Mouse (Mus musculus) heart, embryonic 10.5 days (tissue): ENCODE data around the gene Thbd. TPM values are rescaled to one million over a fixed set of nuclear protein-coding genes. Genes with fewer than 3 reads are reported as not detected.

Experiments used
- DNase-seq: peaks from one replicate; pipeline ENCODE4 v3.0.0-alpha.2; 2017; ENCODE audit warnings: low spot score
- H3K27ac ChIP-seq: fragments of 300-500 bp; sonication (generic); 2 replicates; pipeline ENCODE4 v1.5.1; 2016; ENCODE audit warnings: mild to moderate bottlenecking
- H3K27me3 ChIP-seq: fragments of 300-500 bp; sonication (generic); 2 replicates; pipeline ENCODE4 v1.6.1; 2016; ENCODE audit warnings: mild to moderate bottlenecking; ENCODE audit not compliant: poor library complexity, insufficient read depth, severe bottlenecking
- H3K36me3 ChIP-seq: fragments of 300-500 bp; sonication (generic); 2 replicates; pipeline ENCODE4 v1.6.1; 2016; ENCODE audit warnings: mild to moderate bottlenecking, moderate library complexity
- H3K4me1 ChIP-seq: fragments of 300-500 bp; sonication (generic); 2 replicates; pipeline ENCODE4 v1.6.1; 2016; ENCODE audit warnings: mild to moderate bottlenecking
- H3K4me3 ChIP-seq: fragments of 300-500 bp; sonication (generic); 2 replicates; pipeline ENCODE4 v1.5.1; 2016; ENCODE audit warnings: mild to moderate bottlenecking, moderate library complexity
- H3K9me3 ChIP-seq: fragments of 300-500 bp; sonication (generic); 2 replicates; pipeline ENCODE4 v1.6.1; 2016; ENCODE audit warnings: mild to moderate bottlenecking, moderate library complexity
- WGBS: fragments of 180-500 bp; shearing (Covaris S2); methylation state at CpG from one replicate; pipeline ENCODE4 v1.1.7; 2016; 5-methylcytosine and 5-hydroxymethylcytosine counted together
- polyA plus RNA-seq: library from polyadenylated mRNA; unstranded; fragments of >200 nt; fragmentation: Nextera tagmentation; extraction: Ambion mirVana; gene quantifications from 2 replicates; pipeline ENCODE4 v1.2.1, GENCODE M21; 2016

Thbd gene
- polyA plus RNA-seq, 1 experiment from 2014 or later = 14.6 TPM

- H3K27ac ChIP-seq = peak within 1 kb of the TSS; percentile 69
- no peaks in the 10 kb centered on the region for H3K36me3 ChIP-seq
- peak; percentile 82 for DNase-seq
- 5% methylated on average over 83 of the region's 83 CpGs for WGBS
- peaks cover 31% of the 10 kb centered on the region for H3K4me1 ChIP-seq
- H3K4me3 ChIP-seq = peak within 1 kb of the TSS; percentile 66
- no peaks in the 10 kb centered on the region for H3K9me3 ChIP-seq
- H3K27me3 ChIP-seq = peaks cover 70% of the 10 kb centered on the region
Measured at GRCm38 (mm10) chr2:148395131-148396051, 12.6 kb downstream of the Thbd start, which contains the start of gene Sstr4. Gene Sstr4 (plus strand): TSS chr2:148395344.

- H3K27ac ChIP-seq = no peak overlapping the region
- DNase-seq = peak; percentile 19
- no peak overlapping the region for H3K4me3 ChIP-seq
- no peaks in the 10 kb centered on the region for H3K9me3 ChIP-seq
- peaks cover 66% of the 10 kb centered on the region for H3K27me3 ChIP-seq
- H3K36me3 ChIP-seq = no peaks in the 10 kb centered on the region
- H3K4me1 ChIP-seq = peaks cover 31% of the 10 kb centered on the region
Measured at GRCm38 (mm10) chr2:148393846-148394245, 14.1 kb downstream of the Thbd start.

- WGBS = 50% methylated on average over 1 of the region's 1 CpGs
- Histone ChIP-seq H3K36me3 (no peaks in the 10 kb centered on the region), H3K9me3 (no peaks in the 10 kb centered on the region), H3K4me3 (no peak overlapping the region), H3K27ac (no peak overlapping the region), H3K4me1 (peaks cover 31% of the 10 kb centered on the region), H3K27me3 (peaks cover 67% of the 10 kb centered on the region)
- peak; percentile 48 for DNase-seq
Measured at GRCm38 (mm10) chr2:148393149-148393548, 14.8 kb downstream of the Thbd start.

GRCm38 (mm10) chr2:148387652-148388581 lies 20.1 kb downstream of the Thbd start:
- peaks cover 43% of the 10 kb centered on the region for H3K27me3 ChIP-seq
- WGBS = 67% methylated on average over 6 of the region's 6 CpGs
- no peak for DNase-seq
- no peak overlapping the region for H3K4me3 ChIP-seq
- no peaks in the 10 kb centered on the region for H3K36me3 ChIP-seq
- H3K9me3 ChIP-seq = no peaks in the 10 kb centered on the region
- H3K4me1 ChIP-seq = no peaks in the 10 kb centered on the region
- no peak overlapping the region for H3K27ac ChIP-seq

- H3K27ac ChIP-seq = no peak overlapping the region
- H3K4me3 ChIP-seq = no peak overlapping the region
- 86% methylated on average over 2 of the region's 2 CpGs for WGBS
- H3K9me3 ChIP-seq = no peaks in the 10 kb centered on the region
- no peaks in the 10 kb centered on the region for H3K36me3 ChIP-seq
- H3K27me3 ChIP-seq = peaks cover 34% of the 10 kb centered on the region
- no peaks in the 10 kb centered on the region for H3K4me1 ChIP-seq
- DNase-seq = no peak
Measured at GRCm38 (mm10) chr2:148386927-148387326, 21.1 kb downstream of the Thbd start.

GRCm38 (mm10) chr2:148386476-148386875 lies 21.5 kb downstream of the Thbd start:
- 83% methylated on average over 3 of the region's 3 CpGs for WGBS
- Histone ChIP-seq H3K27ac (no peak overlapping the region), H3K4me3 (no peak overlapping the region), H3K27me3 (peaks cover 36% of the 10 kb centered on the region), H3K4me1 (no peaks in the 10 kb centered on the region), H3K9me3 (no peaks in the 10 kb centered on the region), H3K36me3 (no peaks in the 10 kb centered on the region)
- DNase-seq = no peak

- Histone ChIP-seq H3K4me1 (no peaks in the 10 kb centered on the region), H3K27me3 (peaks cover 54% of the 10 kb centered on the region), H3K27ac (no peak overlapping the region), H3K36me3 (no peaks in the 10 kb centered on the region), H3K9me3 (no peaks in the 10 kb centered on the region), H3K4me3 (no peak overlapping the region)
- WGBS = 89% methylated on average over 2 of the region's 2 CpGs
- no peak for DNase-seq
Measured at GRCm38 (mm10) chr2:148381076-148381475, 26.9 kb downstream of the Thbd start.

- Histone ChIP-seq H3K4me1 (0 out of 2 replicates have a peak, but pooled peaks cover 4% of the 10 kb centered on the region), H3K27me3 (peaks cover 54% of the 10 kb centered on the region), H3K27ac (no peak overlapping the region), H3K4me3 (no peak overlapping the region), H3K36me3 (no peaks in the 10 kb centered on the region), H3K9me3 (no peaks in the 10 kb centered on the region)
- DNase-seq = no peak
- 81% methylated on average over 1 of the region's 1 CpGs for WGBS
Measured at GRCm38 (mm10) chr2:148379899-148380413, 28.0 kb downstream of the Thbd start.

- 70% methylated on average over 1 of the region's 1 CpGs for WGBS
- peaks cover 7% of the 10 kb centered on the region for H3K4me1 ChIP-seq
- no peak overlapping the region for H3K4me3 ChIP-seq
- H3K9me3 ChIP-seq = no peaks in the 10 kb centered on the region
- H3K27ac ChIP-seq = no peak overlapping the region
- no peaks in the 10 kb centered on the region for H3K36me3 ChIP-seq
- no peak for DNase-seq
- H3K27me3 ChIP-seq = peaks cover 53% of the 10 kb centered on the region
Measured at GRCm38 (mm10) chr2:148378817-148379342, 29.1 kb downstream of the Thbd start.

GRCm38 (mm10) chr2:148375326-148376150 lies 32.5 kb downstream of the Thbd start:
- H3K27me3 ChIP-seq = peaks cover 33% of the 10 kb centered on the region
- no peaks in the 10 kb centered on the region for H3K9me3 ChIP-seq
- no peak overlapping the region for H3K4me3 ChIP-seq
- H3K36me3 ChIP-seq = no peaks in the 10 kb centered on the region
- 64% methylated on average over 10 of the region's 10 CpGs for WGBS
- peaks cover 36% of the 10 kb centered on the region for H3K4me1 ChIP-seq
- no peak overlapping the region for H3K27ac ChIP-seq
- DNase-seq = peak; percentile 81

GRCm38 (mm10) chr2:148373602-148374071 lies 34.4 kb downstream of the Thbd start:
- WGBS = 10% methylated on average over 2 of the region's 2 CpGs
- H3K36me3 ChIP-seq = no peaks in the 10 kb centered on the region
- peaks cover 36% of the 10 kb centered on the region for H3K4me1 ChIP-seq
- peaks cover 24% of the 10 kb centered on the region for H3K27me3 ChIP-seq
- peak; percentile 80 for DNase-seq
- no peak overlapping the region for H3K4me3 ChIP-seq
- no peak overlapping the region for H3K27ac ChIP-seq
- no peaks in the 10 kb centered on the region for H3K9me3 ChIP-seq
